Mouse (Mus musculus): Measurements from ENCODE around the gene Zfp980.
"Not testable (repeated sequence)": the region's sequence is repeated elsewhere in the genome, so short reads cannot be mapped to it uniquely, and the experiment has no call there.

The Zfp980 gene

GRCm38 (mm10) chr4:145670385-145670784 is at the start of gene Zfp980:
TSS of gene Zfp980 (plus strand) at chr4:145670685.
- DNase-seq = not testable (repeated sequence)

- DNase-seq = not testable (repeated sequence)
Measured at GRCm38 (mm10) chr4:145640416-145641185, 29.9 kb upstream of the Zfp980 start.

- not testable (repeated sequence) for DNase-seq
Measured at GRCm38 (mm10) chr4:145674286-145674780, 3.8 kb downstream of the Zfp980 start.

- DNase-seq = not testable (repeated sequence)
Measured at GRCm38 (mm10) chr4:145680217-145680616, 9.7 kb downstream of the Zfp980 start.

- DNase-seq = not testable (repeated sequence)
Measured at GRCm38 (mm10) chr4:145680672-145681387, 10.3 kb downstream of the Zfp980 start.

- not testable (repeated sequence) for DNase-seq
Measured at GRCm38 (mm10) chr4:145682021-145682420, 11.5 kb downstream of the Zfp980 start.

- DNase-seq = not testable (repeated sequence)
Measured at GRCm38 (mm10) chr4:145683024-145683766, 12.7 kb downstream of the Zfp980 start.

GRCm38 (mm10) chr4:145686061-145686460 is 15.6 kb downstream of the Zfp980 start:
- not testable (repeated sequence) for DNase-seq

- DNase-seq = not testable (repeated sequence)
Measured at GRCm38 (mm10) chr4:145744935-145745644, 74.6 kb downstream of the Zfp980 start.

- DNase-seq = not testable (repeated sequence)
Measured at GRCm38 (mm10) chr4:145745645-145745991, 75.1 kb downstream of the Zfp980 start.

Measured in layer of hippocampus, adult 9-11 months (tissue).